Mouse (Mus musculus) stomach, postnatal 0 days (tissue): ENCODE results near the gene Sergef.

Source experiments
- CTCF ChIP-seq: IDR thresholded peaks from 2 replicates; pipeline ENCODE4 v1.5.1; 2016; ENCODE audit warnings: antibody characterized with exemption, low read depth, mild to moderate bottlenecking, moderate library complexity
- EP300 ChIP-seq: optimal IDR thresholded peaks from 2 replicates; pipeline ENCODE3; 2016; ENCODE audit warnings: antibody characterized with exemption

GRCm38 (mm10) chr7:46394933-46395332 is 244.7 kb downstream of the Sergef start:
- TF ChIP-seq CTCF = no peak
- TF ChIP-seq EP300 = no peak
